Mouse (Mus musculus) intestine, embryonic 16.5 days (tissue): ENCODE measurements around the gene Mtpn. TPM values are rescaled to one million over a fixed set of nuclear protein-coding genes. Genes with fewer than 3 reads are reported as not detected.

Source experiments
- ATAC-seq: fragments of 200-750 bp; cut with Nextera tagmentation; 2 replicates; pipeline ENCODE4 v1.8.0; 2017; ENCODE audit warnings: moderate TSS enrichment, moderate library complexity
- H3K27ac ChIP-seq: fragments of 300-500 bp; sonication (generic); 2 replicates; pipeline ENCODE4 v1.5.1; 2014; ENCODE audit warnings: mild to moderate bottlenecking, low read length
- H3K27me3 ChIP-seq: fragments of 300-500 bp; sonication (generic); replicated peaks from 2 replicates; pipeline ENCODE4 v1.6.1; 2014; ENCODE audit warnings: low read length, control low read depth, mixed read lengths; ENCODE audit not compliant: control insufficient read depth, insufficient read depth
- H3K36me3 ChIP-seq: fragments of 300-500 bp; sonication (generic); 2 replicates; pipeline ENCODE4 v1.6.1; 2014; ENCODE audit warnings: low read length, control low read depth; ENCODE audit not compliant: control insufficient read depth, insufficient read depth
- H3K4me1 ChIP-seq: fragments of 300-500 bp; sonication (generic); 2 replicates; pipeline ENCODE4 v1.6.1; 2014; ENCODE audit warnings: low read length, control low read depth, mixed read lengths; ENCODE audit not compliant: control insufficient read depth, insufficient read depth
- H3K4me2 ChIP-seq: fragments of 300-500 bp; sonication (generic); 2 replicates; pipeline ENCODE4 v1.6.1; 2014; ENCODE audit warnings: low read depth, low read length, control low read depth
- H3K4me3 ChIP-seq: fragments of 300-500 bp; sonication (generic); 2 replicates; pipeline ENCODE4 v1.5.1; 2014; ENCODE audit warnings: mild to moderate bottlenecking, low read length
- H3K9ac ChIP-seq: fragments of 300-500 bp; sonication (generic); 2 replicates; pipeline ENCODE4 v1.6.1; 2014; ENCODE audit warnings: low read depth, low read length
- H3K9me3 ChIP-seq: fragments of 300-500 bp; sonication (generic); 2 replicates; pipeline ENCODE4 v1.6.1; 2016; ENCODE audit warnings: low read length, control low read depth; ENCODE audit not compliant: control insufficient read depth
- WGBS: fragments of 180-500 bp; shearing (Covaris S2); extraction: QIAGEN DNeasy Blood & Tissue Kit; methylation state at CpG from one replicate; pipeline ENCODE4 v1.1.7; 2014; 5-methylcytosine and 5-hydroxymethylcytosine counted together
- polyA plus RNA-seq: library from polyadenylated mRNA; unstranded; fragments of >200 nt; fragmentation: Nextera tagmentation; extraction: Ambion mirVana; gene quantifications from 2 replicates; pipeline ENCODE4 v1.2.1, GENCODE M21; 2015

The Mtpn gene
- 130 and 136 TPM in 2 replicates for polyA plus RNA-seq

DNA sequence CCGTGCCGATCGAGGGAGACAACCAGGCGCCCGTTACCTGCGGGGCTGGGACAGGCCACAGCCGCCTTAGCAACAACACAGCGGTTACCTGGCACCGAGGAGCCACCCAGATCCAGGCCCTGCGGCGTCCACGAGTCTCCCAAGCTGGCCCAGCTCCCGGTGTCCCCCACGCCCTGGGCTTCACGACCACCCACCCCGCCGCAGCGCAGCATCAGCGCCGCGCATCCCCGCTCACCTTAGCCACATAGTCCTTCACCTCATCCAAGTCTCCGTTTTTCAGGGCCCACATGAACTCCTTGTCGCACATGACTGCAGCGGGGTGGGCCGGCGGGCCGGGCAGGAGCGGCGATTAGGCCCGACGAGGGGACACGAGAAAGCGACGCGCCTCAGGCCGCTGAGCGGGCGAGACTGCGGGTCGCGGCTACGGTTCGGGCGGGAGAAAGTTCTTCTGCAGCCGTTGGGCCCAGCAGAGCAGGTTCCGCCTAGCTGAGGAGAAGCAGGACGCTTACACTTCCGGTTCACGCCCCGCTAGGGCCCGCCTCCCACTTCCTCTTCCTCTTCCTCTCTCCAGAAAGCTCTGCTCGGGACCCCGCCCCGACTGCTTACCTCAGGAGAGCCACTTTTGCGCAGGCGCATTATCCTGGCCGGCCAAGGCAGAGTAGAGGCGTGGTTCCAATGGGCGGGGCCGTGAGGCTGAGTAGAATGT lies at the start of gene Mtpn:
Mtpn (minus strand) TSS at position 585 of the 706 bp plus-strand sequence.
- H3K4me1 ChIP-seq = no peaks in the 10 kb centered on the region
- peak within 1 kb of the TSS; percentile 58 for H3K4me2 ChIP-seq
- peak within 1 kb of the TSS; percentile 85 for H3K27ac ChIP-seq
- ATAC-seq = peak; percentile 100
- H3K36me3 ChIP-seq = no peaks in the 10 kb centered on the region
- no peaks in the 10 kb centered on the region for H3K27me3 ChIP-seq
- no peaks in the 10 kb centered on the region for H3K9me3 ChIP-seq
- peak within 1 kb of the TSS; percentile 99 for H3K9ac ChIP-seq
- H3K4me3 ChIP-seq = peak within 1 kb of the TSS; percentile 100
- under 1% methylated on average over 61 of the region's 61 CpGs for WGBS

DNA sequence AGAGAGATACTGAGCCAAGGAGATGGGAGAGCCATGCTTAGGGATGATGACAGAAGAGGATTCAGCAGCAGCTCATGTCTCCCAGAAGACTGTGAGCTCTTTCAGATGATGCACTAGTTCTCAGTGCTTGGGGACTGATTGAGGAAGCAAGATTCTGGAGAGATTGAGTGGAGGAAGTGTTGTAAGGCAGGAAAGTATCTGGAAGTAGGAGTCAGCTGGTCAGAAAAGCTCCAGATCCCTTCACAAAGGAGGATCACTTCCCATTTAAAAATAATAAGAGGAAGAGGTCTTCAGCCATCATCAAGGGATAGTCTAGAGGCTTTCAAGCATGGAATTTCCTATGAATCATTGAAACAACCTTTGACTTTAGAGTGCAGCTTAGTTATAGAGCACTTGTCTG lies 29.0 kb upstream of the Mtpn start:
- H3K4me1 ChIP-seq = no peaks in the 10 kb centered on the region
- H3K9me3 ChIP-seq = no peaks in the 10 kb centered on the region
- H3K9ac ChIP-seq = no peak overlapping the region
- H3K4me3 ChIP-seq = no peak overlapping the region
- H3K27me3 ChIP-seq = no peaks in the 10 kb centered on the region
- H3K36me3 ChIP-seq = no peaks in the 10 kb centered on the region
- no peak overlapping the region for H3K27ac ChIP-seq
- H3K4me2 ChIP-seq = no peak overlapping the region
- no peak for ATAC-seq

DNA sequence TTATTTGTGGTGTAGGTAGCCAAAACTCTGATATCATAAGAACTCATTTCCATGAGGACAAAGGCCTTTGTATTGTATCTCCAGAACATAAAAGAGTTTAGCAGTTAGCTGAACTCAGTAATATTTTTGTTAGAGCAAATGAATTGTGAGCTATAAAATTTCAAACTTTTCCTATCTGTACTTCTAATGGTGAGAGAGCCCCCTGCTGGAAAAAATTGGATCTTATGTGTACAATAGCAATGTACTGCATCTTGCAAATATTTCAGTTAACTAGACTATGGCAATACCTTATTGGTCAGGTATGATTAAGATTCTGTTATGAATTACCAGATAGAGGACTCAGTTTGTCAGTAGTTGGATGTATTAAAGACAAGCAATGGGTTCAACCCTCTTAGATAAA lies 28.1 kb upstream of the Mtpn start:
- no peaks in the 10 kb centered on the region for H3K36me3 ChIP-seq
- no peaks in the 10 kb centered on the region for H3K9me3 ChIP-seq
- no peak for ATAC-seq
- H3K9ac ChIP-seq = no peak overlapping the region
- no peak overlapping the region for H3K4me2 ChIP-seq
- H3K4me1 ChIP-seq = no peaks in the 10 kb centered on the region
- H3K27ac ChIP-seq = no peak overlapping the region
- H3K27me3 ChIP-seq = no peaks in the 10 kb centered on the region
- no peak overlapping the region for H3K4me3 ChIP-seq

DNA sequence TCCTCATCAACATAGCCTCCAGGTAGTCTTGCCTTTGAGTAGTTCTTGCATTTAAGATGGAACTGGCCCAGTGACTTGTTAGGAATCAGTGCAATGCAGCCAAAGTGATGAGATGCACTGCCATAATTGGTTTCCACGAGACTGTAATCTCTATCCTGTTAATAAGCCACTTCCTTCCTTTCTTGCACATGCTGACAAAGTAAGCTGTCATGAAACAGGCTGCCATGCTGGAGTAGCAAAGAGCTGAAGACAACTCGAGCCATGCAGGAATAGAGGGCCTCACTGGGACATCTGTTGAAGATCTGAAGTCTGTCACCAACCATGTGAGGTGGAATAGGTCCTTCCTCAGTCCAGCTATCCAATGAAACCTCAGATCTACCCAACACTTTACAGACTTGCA lies 20.3 kb upstream of the Mtpn start:
- Histone ChIP-seq H3K4me3 (no peak overlapping the region), H3K9me3 (no peaks in the 10 kb centered on the region), H3K4me1 (no peaks in the 10 kb centered on the region), H3K4me2 (no peak overlapping the region), H3K36me3 (no peaks in the 10 kb centered on the region), H3K27me3 (no peaks in the 10 kb centered on the region), H3K9ac (no peak overlapping the region), H3K27ac (no peak overlapping the region)
- no peak for ATAC-seq
- WGBS = 58% methylated on average over 2 of the region's 2 CpGs

DNA sequence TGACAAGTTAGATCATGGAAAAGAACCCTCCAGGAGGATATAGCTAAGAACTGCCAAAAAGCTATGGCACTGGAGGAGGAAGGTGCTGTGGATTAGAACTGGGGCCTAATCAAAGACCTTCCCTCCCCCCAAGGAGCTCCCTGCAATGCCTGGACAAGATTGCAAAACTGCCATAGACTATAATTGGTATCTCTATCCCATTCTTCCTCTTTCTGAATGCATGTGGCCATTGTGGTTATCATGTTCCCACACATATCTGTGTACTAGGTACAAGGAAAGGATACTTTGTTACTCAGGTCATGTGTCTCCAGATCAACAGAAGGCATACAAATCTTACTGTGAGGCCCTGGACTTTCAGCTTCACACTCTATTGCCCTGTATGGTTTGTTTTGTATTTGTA lies 4.7 kb upstream of the Mtpn start:
- Histone ChIP-seq H3K4me1 (no peaks in the 10 kb centered on the region), H3K9me3 (no peaks in the 10 kb centered on the region), H3K4me2 (no peak overlapping the region), H3K4me3 (no peak overlapping the region), H3K9ac (no peak overlapping the region), H3K27me3 (no peaks in the 10 kb centered on the region), H3K36me3 (no peaks in the 10 kb centered on the region), H3K27ac (no peak overlapping the region)
- no peak for ATAC-seq

DNA sequence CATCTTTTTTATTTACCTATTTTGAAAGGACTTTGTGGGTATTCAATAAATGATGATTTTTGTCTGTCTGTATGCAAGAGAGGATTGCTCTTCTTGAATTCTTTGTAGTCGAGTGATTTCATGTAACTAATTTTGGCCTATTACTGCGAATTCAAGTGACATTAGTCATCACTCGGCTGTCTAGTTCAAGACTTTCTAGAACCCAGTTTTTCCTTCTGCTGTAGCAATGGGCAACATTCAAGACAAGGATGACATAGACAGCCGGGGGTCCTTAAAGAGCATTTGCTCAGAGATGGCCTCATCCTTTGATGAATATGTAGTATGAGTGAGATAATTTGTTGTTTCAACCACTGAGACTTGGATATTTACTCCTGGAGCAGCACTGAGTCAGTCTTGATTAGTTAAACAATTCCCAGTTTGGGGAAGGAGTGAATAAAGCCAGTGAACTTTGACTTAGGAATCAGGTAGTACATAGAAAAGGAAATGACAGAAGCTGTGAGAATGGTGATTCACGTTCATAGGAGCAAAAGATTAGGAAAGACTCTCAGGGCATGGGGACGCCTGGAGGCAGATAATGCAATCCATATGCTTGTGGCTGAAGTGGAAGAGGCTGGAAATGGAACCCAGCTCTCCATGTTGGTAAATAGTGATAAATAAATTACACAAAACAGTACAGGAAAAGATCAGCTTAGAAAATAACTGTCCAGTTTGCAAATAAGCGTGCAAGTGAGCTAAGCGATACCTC lies 3.1 kb upstream of the Mtpn start:
- no peaks in the 10 kb centered on the region for H3K27me3 ChIP-seq
- no peak overlapping the region for H3K4me3 ChIP-seq
- no peak overlapping the region for H3K9ac ChIP-seq
- WGBS = 78% methylated on average over 8 of the region's 8 CpGs
- H3K4me1 ChIP-seq = no peaks in the 10 kb centered on the region
- no peak overlapping the region for H3K27ac ChIP-seq
- no peak for ATAC-seq
- H3K9me3 ChIP-seq = no peaks in the 10 kb centered on the region
- no peaks in the 10 kb centered on the region for H3K36me3 ChIP-seq
- H3K4me2 ChIP-seq = no peak overlapping the region

DNA sequence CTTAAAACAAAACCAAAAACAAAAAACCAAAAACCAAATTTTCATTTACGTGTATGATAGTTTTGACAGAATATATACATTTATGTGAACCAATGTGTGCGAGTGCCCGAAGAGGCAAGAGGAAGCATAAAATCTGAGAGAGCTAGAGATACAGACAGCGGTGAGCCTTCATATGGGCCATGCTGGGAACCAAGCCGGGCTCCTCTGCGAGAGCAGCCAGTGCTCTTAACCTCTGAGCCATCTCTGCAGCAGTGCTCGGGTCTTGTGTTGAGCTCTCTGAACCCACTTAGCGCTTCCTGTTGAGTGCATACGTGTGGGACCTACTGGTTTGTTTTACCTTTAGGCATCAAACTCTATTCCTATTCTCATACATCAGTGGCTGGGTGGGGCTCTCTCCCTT lies 689 bp upstream of the Mtpn start:
- no peak for ATAC-seq
- no peaks in the 10 kb centered on the region for H3K27me3 ChIP-seq
- no peak overlapping the region for H3K27ac ChIP-seq
- no peak overlapping the region for H3K4me2 ChIP-seq
- no peaks in the 10 kb centered on the region for H3K9me3 ChIP-seq
- no peaks in the 10 kb centered on the region for H3K4me1 ChIP-seq
- 88% methylated on average over 9 of the region's 9 CpGs for WGBS
- H3K4me3 ChIP-seq = no peak overlapping the region
- H3K36me3 ChIP-seq = no peaks in the 10 kb centered on the region
- H3K9ac ChIP-seq = no peak overlapping the region

DNA sequence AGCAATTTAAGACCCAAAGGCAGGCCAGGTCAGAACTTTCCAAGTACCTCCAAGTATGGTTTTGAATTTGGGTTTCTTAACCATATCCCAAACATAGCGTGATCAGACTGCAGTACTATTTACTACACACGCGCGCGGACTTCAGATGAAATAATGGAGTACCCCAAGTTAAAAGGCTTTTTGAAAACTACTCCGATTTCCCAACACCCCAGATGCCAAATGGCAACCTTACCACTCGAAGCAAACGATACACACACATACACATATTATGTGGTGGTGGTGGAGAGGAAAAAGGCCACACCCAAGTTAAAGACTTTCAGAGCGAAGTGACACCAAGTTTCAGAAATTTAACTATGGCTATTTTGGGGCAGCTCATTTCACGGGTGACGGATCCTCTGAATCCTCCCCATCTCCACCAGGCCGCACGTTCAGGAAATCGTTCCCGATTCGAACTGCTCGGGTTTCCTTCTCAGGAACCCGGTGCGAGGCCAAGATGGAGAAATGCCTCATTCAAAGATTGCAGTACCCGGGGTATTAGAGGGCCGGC lies 858 bp downstream of the Mtpn start:
- no peak for ATAC-seq
- H3K9ac ChIP-seq = peak overlapping the region; percentile 99
- peak overlapping the region; percentile 85 for H3K27ac ChIP-seq
- H3K9me3 ChIP-seq = no peaks in the 10 kb centered on the region
- 3% methylated on average over 21 of the region's 21 CpGs for WGBS
- H3K36me3 ChIP-seq = no peaks in the 10 kb centered on the region
- no peaks in the 10 kb centered on the region for H3K27me3 ChIP-seq
- H3K4me3 ChIP-seq = peak overlapping the region; percentile 100
- no peaks in the 10 kb centered on the region for H3K4me1 ChIP-seq
- H3K4me2 ChIP-seq = peak overlapping the region; percentile 58

DNA sequence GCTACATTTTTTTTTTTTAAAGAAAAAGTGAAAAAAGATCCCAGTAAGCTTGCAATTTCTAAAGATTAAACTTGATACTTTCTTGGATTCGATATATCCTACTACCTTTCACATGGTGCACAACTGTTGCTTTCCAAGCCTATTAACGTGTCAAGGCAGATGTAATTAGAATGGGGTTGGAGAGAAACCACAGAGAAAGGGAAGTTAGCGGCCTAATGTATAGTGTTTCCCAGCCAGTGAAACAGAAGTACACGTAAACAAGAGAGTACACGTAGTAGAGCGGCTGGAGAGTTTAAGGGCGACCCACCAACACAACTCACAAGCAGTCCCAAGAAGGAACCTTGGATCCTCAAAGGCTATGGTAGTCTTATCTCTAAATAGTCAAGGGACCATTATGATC lies 3.7 kb downstream of the Mtpn start:
- H3K4me3 ChIP-seq = no peak overlapping the region
- no peaks in the 10 kb centered on the region for H3K36me3 ChIP-seq
- ATAC-seq = no peak
- H3K4me1 ChIP-seq = no peaks in the 10 kb centered on the region
- no peak overlapping the region for H3K27ac ChIP-seq
- H3K9ac ChIP-seq = no peak overlapping the region
- H3K27me3 ChIP-seq = no peaks in the 10 kb centered on the region
- 81% methylated on average over 7 of the region's 7 CpGs for WGBS
- no peak overlapping the region for H3K4me2 ChIP-seq
- no peaks in the 10 kb centered on the region for H3K9me3 ChIP-seq
